Mouse (Mus musculus) heart, embryonic 16.5 days (tissue): ENCODE measurements around the gene Ccdc150. TPM values are rescaled to one million over a fixed set of nuclear protein-coding genes. Genes with fewer than 3 reads are reported as not detected.

ENCODE experiments used
- polyA plus RNA-seq: library from polyadenylated mRNA; unstranded; fragments of >200 nt; fragmentation: Nextera tagmentation; extraction: Ambion mirVana; gene quantifications from 2 replicates; pipeline ENCODE4 v1.2.1, GENCODE M21; 2015

The Ccdc150 gene
- polyA plus RNA-seq, 1 experiment from 2014 or later, result 0.43 TPM

Other genes starting within 250 kb of the Ccdc150 start
- 4.4 and 6.1 TPM in 2 replicates for gene Hecw2, start 55.5 kb upstream of the Ccdc150 start, polyA plus RNA-seq
- 14.8 and 15.3 TPM in 2 replicates for gene Gtf3c3, start 188.3 kb downstream of the Ccdc150 start, polyA plus RNA-seq